Mouse (Mus musculus) neural tube, embryonic 12.5 days (tissue): Measurements from ENCODE around the gene Grm4. TPM values are rescaled to one million over a fixed set of nuclear protein-coding genes. Genes with fewer than 3 reads are reported as not detected.

Experiments used
- ATAC-seq: fragments of 200-750 bp; cut with Nextera tagmentation; 2 replicates; pipeline ENCODE4 v1.8.0; 2017; ENCODE audit warnings: low read depth, mild to moderate bottlenecking, moderate TSS enrichment, moderate library complexity; ENCODE audit not compliant: low FRiP score
- H3K27ac ChIP-seq: fragments of 300-500 bp; sonication (generic); 2 replicates; pipeline ENCODE4 v1.5.1; 2016
- H3K27me3 ChIP-seq: fragments of 300-500 bp; sonication (generic); replicated peaks from 2 replicates; pipeline ENCODE4 v1.6.1; 2016; ENCODE audit warnings: mild to moderate bottlenecking
- H3K36me3 ChIP-seq: fragments of 300-500 bp; sonication (generic); 2 replicates; pipeline ENCODE4 v1.6.1; 2016; ENCODE audit warnings: mild to moderate bottlenecking
- H3K4me1 ChIP-seq: fragments of 300-500 bp; sonication (generic); 2 replicates; pipeline ENCODE4 v1.6.1; 2016
- H3K4me2 ChIP-seq: fragments of 300-500 bp; sonication (generic); replicated peaks from 2 replicates; pipeline ENCODE4 v1.6.1; 2016; ENCODE audit warnings: mild to moderate bottlenecking
- H3K4me3 ChIP-seq: fragments of 300-500 bp; sonication (generic); 2 replicates; pipeline ENCODE4 v1.5.1; 2016
- H3K9ac ChIP-seq: fragments of 300-500 bp; sonication (generic); 2 replicates; pipeline ENCODE4 v1.6.1; 2016; ENCODE audit warnings: mild to moderate bottlenecking
- H3K9me3 ChIP-seq: fragments of 300-500 bp; sonication (generic); 2 replicates; pipeline ENCODE4 v1.6.1; 2016; ENCODE audit warnings: mild to moderate bottlenecking
- WGBS: fragments of 180-500 bp; shearing (Covaris S2); methylation state at CpG from one replicate; pipeline ENCODE4 v1.1.7; 2016; 5-methylcytosine and 5-hydroxymethylcytosine counted together
- polyA plus RNA-seq: library from polyadenylated mRNA; unstranded; fragments of >200 nt; fragmentation: Nextera tagmentation; extraction: Ambion mirVana; gene quantifications from 2 replicates; pipeline ENCODE4 v1.2.1, GENCODE M21; 2016

Gene Grm4
- polyA plus RNA-seq, 1 experiment from 2014 or later: 3.4 TPM

- Histone ChIP-seq H3K27me3 (no peaks in the 10 kb centered on the region), H3K36me3 (peaks cover 16% of the 10 kb centered on the region), H3K27ac (peak overlapping the region; percentile 95), H3K4me3 (peak overlapping the region; percentile 91), H3K9me3 (no peaks in the 10 kb centered on the region), H3K4me2 (peak overlapping the region; percentile 92), H3K9ac (peak overlapping the region; percentile 95), H3K4me1 (peaks cover 43% of the 10 kb centered on the region)
- peak; percentile 19 for ATAC-seq
- whole genome bisulfite sequencing: 1% methylated on average over 68 of the region's 75 CpGs
Measured at GRCm38 (mm10) chr17:27557181-27557926, 36.2 kb upstream of the Grm4 start.

DNA sequence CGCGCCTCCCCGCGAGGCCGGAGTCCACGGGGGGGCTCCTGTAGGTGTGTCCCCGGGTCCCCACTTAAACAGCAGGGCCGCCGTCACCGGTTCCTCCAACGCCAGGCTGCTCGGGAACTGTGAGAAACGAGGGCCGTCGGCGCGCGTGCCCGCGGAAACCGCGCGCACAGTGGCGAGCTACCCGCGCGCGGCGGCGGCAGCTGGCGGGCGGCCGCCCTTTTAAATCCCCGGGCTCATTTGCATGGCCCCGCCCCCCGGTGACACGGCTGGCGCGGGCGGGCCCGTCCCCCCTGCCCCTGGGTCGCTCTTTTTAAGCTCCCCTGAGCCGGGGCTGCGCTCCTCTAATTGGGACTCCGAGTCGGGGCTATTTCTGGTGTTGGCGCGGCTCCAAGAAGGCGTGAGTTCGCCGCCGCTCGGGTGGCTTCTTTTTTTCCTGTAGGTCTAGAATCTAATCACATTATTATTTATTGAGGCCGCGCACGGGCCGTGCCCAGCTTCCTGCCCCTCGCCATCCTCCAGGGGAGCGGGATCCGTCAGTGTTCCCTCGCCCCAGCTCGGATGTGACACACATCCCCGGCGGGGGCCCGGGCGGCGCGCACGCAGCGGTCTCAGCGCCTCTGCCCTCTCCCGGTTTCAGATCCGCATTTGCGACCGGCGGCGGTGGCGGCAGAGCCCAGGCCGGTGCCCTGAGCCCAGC, 35.3 kb upstream of the Grm4 start, which contains the start of gene Hmga1:
Gene Hmga1 (plus strand): TSS at position 183 of the 697 bp plus-strand sequence.
- H3K4me2 ChIP-seq: peak within 1 kb of the TSS; percentile 92
- H3K36me3 ChIP-seq: peaks cover 11% of the 10 kb centered on the region
- peak; percentile 67 for ATAC-seq
- WGBS: under 1% methylated on average over 79 of the region's 79 CpGs
- peak within 1 kb of the TSS; percentile 95 for H3K9ac ChIP-seq
- peak within 1 kb of the TSS; percentile 91 for H3K4me3 ChIP-seq
- peaks cover 38% of the 10 kb centered on the region for H3K4me1 ChIP-seq
- no peaks in the 10 kb centered on the region for H3K27me3 ChIP-seq
- peak within 1 kb of the TSS; percentile 95 for H3K27ac ChIP-seq
- no peaks in the 10 kb centered on the region for H3K9me3 ChIP-seq

DNA sequence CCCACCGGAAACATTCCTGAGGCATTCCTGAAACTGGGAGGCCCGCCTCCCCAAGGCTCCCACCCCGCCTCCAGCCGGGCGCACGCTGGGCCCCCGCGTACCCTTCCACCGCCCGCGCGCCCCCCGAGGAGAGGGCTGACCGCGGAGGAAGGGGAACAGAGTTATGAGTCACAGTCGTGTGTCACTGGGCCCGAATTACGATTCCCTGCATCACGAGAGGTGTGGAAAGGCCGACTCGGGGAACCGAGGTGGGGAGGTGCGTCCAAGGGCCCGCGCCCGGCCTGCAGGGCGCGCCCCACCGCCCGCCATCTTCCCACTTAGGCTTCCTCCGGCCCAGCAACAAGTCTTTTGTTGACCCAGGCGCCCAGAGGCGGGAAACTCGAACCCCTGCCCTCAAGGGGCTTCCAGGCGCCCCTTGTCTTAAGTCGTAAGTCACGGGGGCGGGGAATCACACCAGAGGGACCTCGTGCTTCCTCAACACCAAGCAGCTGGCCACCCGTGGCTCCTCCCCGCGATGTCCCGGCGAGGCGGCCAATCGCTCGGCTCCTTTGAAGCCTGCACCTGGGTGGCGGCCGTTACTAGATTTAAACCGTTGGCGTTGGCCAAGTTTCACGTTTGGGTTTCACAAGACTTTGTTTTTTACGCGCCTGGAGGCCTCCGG, 34.4 kb upstream of the Grm4 start:
- Histone ChIP-seq H3K9ac (peak overlapping the region; percentile 95), H3K36me3 (peaks cover 4% of the 10 kb centered on the region; the same call in 1 of the 2 replicates)
- under 1% methylated on average over 55 of the region's 55 CpGs for WGBS

DNA sequence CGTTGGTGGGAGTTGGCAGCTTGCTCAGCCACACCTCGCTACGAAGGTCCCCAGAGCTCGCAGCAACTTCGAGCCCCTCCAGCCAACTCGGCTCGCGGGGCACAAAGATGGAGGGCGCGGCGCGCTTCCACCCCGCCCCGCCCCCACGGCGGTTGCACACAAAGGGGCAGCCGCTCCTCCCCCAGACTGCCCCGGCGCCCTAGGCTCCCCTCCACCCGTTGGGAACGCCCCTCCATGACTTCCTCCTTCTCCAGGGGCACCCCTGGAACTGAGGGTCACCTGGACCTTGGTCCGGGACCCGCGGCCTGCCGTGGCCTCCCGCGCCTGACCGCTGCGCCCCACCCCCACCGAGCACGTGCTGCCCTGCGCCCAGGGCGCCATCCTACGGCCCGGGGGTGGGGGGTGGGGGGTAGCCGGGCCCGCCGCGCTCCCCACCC, 33.9 kb upstream of the Grm4 start:
- Histone ChIP-seq H3K27me3 (no peaks in the 10 kb centered on the region), H3K4me1 (peaks cover 38% of the 10 kb centered on the region), H3K27ac (peak overlapping the region; percentile 70; the same call in 1 of the 2 replicates), H3K4me2 (peak overlapping the region; percentile 92), H3K4me3 (peak overlapping the region; percentile 91), H3K9ac (peak overlapping the region; percentile 61), H3K36me3 (peaks cover 2% of the 10 kb centered on the region; the same call in 1 of the 2 replicates), H3K9me3 (no peaks in the 10 kb centered on the region)
- ATAC-seq: peak; percentile 31; the same call in 1 of the 2 replicates
- 0% methylated on average over 34 of the region's 39 CpGs for WGBS

More for the DNA sequence above, 34.4 kb upstream of the Grm4 start:
- Histone ChIP-seq H3K9me3 (no peaks in the 10 kb centered on the region), H3K4me3 (peak overlapping the region; percentile 91), H3K4me2 (peak overlapping the region; percentile 92), H3K27me3 (no peaks in the 10 kb centered on the region), H3K27ac (peak overlapping the region; percentile 70), H3K4me1 (peaks cover 38% of the 10 kb centered on the region)
- ATAC-seq: peak; percentile 35; the same call in 1 of the 2 replicates

DNA sequence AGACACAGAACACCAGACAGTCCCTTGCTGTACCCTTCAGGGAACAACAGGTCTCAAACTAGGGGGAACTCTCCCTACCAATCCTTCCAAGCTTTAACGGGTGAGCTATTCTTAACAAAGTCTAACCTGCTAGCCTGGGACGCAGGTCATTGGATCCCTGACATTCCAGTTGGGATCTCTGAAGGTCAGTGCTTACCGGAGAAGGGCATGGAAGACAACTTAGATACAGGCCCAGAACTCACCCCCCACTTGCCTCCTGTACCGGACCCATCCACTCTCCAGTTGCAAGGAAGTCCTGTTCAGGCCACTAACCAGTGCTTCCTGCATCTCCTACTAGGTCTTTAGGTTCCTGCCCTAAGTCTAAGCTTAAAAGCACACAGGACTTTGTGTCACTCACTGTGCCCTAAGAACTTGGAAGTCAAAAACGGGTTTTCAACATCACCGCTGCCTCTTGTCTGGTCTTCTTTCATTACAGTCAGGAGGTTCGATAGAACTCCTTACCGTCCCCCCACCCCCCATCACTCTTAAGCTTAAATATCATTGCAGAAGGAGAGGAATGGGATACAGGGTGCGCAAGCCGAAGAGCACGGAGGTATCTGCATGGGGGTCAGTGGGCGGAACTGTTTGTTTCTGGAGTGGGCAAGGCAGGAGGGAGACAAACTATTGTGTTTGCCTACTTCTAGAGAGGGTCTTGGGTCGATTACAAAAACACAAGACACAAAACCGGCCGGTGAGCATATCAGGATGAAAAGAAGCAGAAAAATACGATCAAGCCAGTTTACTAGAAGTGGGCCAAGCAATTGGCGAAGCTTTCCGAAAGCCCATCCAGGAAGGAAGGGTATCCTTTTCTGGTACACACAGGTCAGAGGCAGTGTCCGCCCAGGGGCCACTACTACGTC, 33.1 kb upstream of the Grm4 start:
- no peak for ATAC-seq
- H3K4me2 ChIP-seq: peak overlapping the region; percentile 92
- H3K36me3 ChIP-seq: no peaks in the 10 kb centered on the region
- no peaks in the 10 kb centered on the region for H3K9me3 ChIP-seq
- peak overlapping the region; percentile 70; the same call in 1 of the 2 replicates for H3K27ac ChIP-seq
- 42% methylated on average over 20 of the region's 20 CpGs for WGBS
- peaks cover 43% of the 10 kb centered on the region for H3K4me1 ChIP-seq
- no peaks in the 10 kb centered on the region for H3K27me3 ChIP-seq
- peak overlapping the region; percentile 61; the same call in 1 of the 2 replicates for H3K9ac ChIP-seq
- H3K4me3 ChIP-seq: peak overlapping the region; percentile 91; the same call in 1 of the 2 replicates

GRCm38 (mm10) chr17:27552215-27553201, 31.3 kb upstream of the Grm4 start:
- Histone ChIP-seq H3K4me1 (peaks cover 33% of the 10 kb centered on the region), H3K9ac (no peak overlapping the region), H3K9me3 (no peaks in the 10 kb centered on the region), H3K36me3 (no peaks in the 10 kb centered on the region), H3K4me3 (no peak overlapping the region), H3K27me3 (no peaks in the 10 kb centered on the region), H3K27ac (no peak overlapping the region), H3K4me2 (no peak overlapping the region)
- 78% methylated on average over 23 of the region's 23 CpGs for WGBS
- ATAC-seq: no peak

- no peak overlapping the region for H3K4me3 ChIP-seq
- no peak for ATAC-seq
- H3K4me1 ChIP-seq: peaks cover 31% of the 10 kb centered on the region
- H3K4me2 ChIP-seq: no peak overlapping the region
- 63% methylated on average over 10 of the region's 10 CpGs for WGBS
- H3K27me3 ChIP-seq: no peaks in the 10 kb centered on the region
- H3K9me3 ChIP-seq: no peaks in the 10 kb centered on the region
- no peak overlapping the region for H3K9ac ChIP-seq
- H3K27ac ChIP-seq: no peak overlapping the region
- no peaks in the 10 kb centered on the region for H3K36me3 ChIP-seq
Measured at GRCm38 (mm10) chr17:27551393-27551940, 30.3 kb upstream of the Grm4 start.

DNA sequence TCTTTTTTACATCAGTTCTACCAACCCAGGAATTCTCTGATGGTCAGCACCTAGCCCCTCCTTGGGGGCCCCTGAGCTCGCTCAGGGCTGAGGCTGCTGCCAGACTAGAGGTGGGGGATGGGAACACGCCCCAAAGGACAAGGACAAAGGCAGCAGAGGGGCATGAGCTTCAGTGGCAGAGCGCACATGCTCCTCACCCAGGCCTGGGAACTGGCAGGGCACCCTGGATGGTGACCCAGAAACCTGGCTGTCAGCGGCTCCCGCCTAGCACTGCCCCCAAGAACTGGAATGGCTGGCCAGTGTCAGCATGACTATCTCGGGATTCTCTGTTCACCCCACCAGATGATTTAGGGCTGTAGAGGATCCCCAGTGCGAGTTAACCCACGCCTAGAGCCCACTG, 28.0 kb upstream of the Grm4 start:
- Histone ChIP-seq H3K4me3 (no peak overlapping the region), H3K4me1 (peaks cover 15% of the 10 kb centered on the region), H3K27ac (no peak overlapping the region), H3K4me2 (0 out of 2 replicates have a peak overlapping the region, but pooled peaks have one; percentile 10), H3K27me3 (no peaks in the 10 kb centered on the region), H3K9me3 (no peaks in the 10 kb centered on the region), H3K36me3 (no peaks in the 10 kb centered on the region), H3K9ac (no peak overlapping the region; the same call in 1 of the 2 replicates)
- WGBS: 41% methylated on average over 8 of the region's 8 CpGs
- no peak for ATAC-seq

DNA sequence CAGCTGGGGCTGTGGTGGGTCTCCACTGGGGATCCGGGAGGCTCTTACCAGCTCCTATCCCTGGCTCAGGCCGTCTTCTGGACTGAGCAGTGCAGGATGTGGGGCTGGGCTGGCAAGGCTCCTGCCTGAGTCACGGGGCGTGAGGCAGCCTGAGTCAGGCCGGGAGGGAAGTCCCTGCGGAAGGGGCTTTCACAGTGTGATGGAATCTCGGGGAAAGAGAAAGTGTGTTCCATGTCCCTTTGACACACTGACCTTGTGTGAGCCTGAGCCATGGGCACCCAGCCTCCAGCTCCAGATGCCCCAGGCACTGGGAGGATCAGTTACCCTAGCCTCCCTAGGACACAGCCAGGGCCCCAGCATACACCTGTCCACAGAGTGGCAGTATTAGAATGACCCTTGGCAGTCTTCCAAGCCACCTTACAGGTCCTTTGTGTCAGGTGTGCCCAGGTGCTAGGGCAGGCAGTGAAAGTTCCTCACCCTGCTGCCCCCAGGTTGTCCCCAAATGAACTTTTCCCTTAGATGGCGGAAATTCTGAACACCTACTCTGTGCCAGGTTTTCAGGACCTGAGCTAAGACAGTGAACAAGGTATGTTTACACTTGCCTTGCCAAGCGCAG, 26.2 kb upstream of the Grm4 start:
- Histone ChIP-seq H3K4me3 (no peak overlapping the region), H3K27me3 (no peaks in the 10 kb centered on the region), H3K4me1 (peaks cover 15% of the 10 kb centered on the region), H3K27ac (no peak overlapping the region), H3K9ac (no peak overlapping the region), H3K4me2 (no peak overlapping the region), H3K36me3 (no peaks in the 10 kb centered on the region), H3K9me3 (no peaks in the 10 kb centered on the region)
- no peak for ATAC-seq
- WGBS: 85% methylated on average over 9 of the region's 9 CpGs

DNA sequence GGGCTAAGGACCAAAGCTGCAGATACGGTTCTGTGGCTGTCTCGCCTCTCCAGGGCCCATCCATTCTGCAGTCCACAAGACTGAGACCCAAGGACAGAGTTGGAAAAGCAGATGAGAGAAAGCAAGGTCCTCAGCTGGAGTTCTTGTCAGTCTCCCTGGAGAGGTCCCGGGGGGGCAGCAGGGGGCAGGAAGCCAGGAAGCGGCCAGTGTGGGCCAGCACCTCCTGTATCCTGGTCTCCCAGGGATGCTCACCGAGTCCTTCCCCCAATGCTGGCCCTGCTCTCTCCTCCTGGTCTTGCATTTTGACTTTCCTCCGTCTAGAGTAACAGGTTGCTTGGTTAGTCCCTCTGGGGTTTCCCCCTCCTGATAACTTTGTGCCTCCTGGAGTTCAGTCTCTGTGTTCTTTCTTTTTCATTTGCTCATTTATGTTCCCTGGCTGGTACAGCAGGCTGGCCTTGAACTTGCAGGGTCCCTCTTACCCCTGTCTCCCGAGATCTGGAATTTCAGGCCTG, 25.4 kb upstream of the Grm4 start:
- no peak for ATAC-seq
- no peak overlapping the region for H3K4me2 ChIP-seq
- no peak overlapping the region for H3K4me3 ChIP-seq
- peaks cover 15% of the 10 kb centered on the region for H3K4me1 ChIP-seq
- no peaks in the 10 kb centered on the region for H3K27me3 ChIP-seq
- H3K36me3 ChIP-seq: no peaks in the 10 kb centered on the region
- no peak overlapping the region for H3K9ac ChIP-seq
- H3K9me3 ChIP-seq: no peaks in the 10 kb centered on the region
- H3K27ac ChIP-seq: no peak overlapping the region
- WGBS: 69% methylated on average over 7 of the region's 7 CpGs
